Mouse (Mus musculus) urinary bladder, postnatal 14 days (tissue): ENCODE measurements around the gene Ntrk3.
A peak's percentile ranks its signal among the peaks of the same experiment; 100 is the strongest.

Experiments
- DNase-seq: peaks from one replicate; pipeline ENCODE4 v3.0.0; 2021; ENCODE audit warnings: low spot score

Gene Ntrk3

GRCm38 (mm10) chr7:78737614-78738210 lies at the start of gene Ntrk3:
TSS of gene Ntrk3 (minus strand) at chr7:78738012.
- DNase-seq, result no peak

- no peak for DNase-seq
Measured at GRCm38 (mm10) chr7:78785906-78786305, 48.1 kb upstream of the Ntrk3 start.

DNA sequence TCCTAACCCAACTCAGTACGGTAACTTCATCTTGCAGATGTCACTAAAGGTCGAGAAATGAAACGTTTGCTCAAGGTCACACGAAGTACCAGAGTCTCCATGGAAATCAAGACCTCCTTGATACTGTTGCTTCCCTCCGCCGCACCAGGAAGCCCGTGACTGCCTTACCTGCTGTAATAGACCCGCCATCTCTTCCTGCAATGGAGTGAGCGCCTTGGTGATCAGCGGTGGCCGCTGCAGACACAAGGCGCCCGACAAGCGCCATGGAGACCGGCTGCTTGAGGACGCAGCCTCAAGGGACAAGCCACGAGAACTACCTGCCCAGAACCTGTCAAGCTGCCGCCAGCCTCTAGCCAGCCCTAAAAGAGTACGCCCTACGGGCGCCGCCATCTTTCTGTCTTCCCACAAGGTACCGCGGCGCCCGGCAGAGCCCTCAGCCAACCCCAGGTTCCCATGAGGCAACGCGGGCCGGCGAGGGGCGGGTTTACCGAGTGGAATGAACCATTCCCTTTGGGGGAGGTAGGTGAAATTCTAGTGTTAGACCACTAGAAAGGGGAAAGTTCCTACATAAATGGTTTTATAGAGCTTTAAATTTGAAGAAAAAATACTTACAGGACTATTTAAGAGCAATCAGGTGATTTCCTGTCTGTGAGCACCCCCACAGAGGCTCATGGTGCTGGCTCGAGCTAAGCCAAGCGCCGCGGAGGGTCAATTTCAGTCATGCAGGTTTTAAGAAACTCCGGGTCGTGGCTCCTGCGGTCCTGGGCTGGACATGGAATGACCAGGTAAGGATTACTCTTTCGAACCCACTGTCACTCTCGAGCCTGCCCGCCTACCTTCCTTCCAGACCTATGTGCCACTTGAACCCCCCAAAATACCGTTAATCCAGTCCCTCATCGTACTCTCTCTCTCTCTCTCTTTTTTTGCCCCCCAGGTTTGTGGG lies 45.1 kb upstream of the Ntrk3 start, which contains the start of the genes Mrps11 and Mrpl46:
TSS of gene Mrps11 (plus strand) at position 481 of the 943 bp plus-strand sequence.
TSS of gene Mrpl46 (minus strand) at position 893 of the 943 bp plus-strand sequence.
- peak; percentile 87 for DNase-seq

GRCm38 (mm10) chr7:78778741-78779140 lies 40.9 kb upstream of the Ntrk3 start:
- no peak for DNase-seq

- DNase-seq, result no peak
Measured at GRCm38 (mm10) chr7:78770936-78771335, 33.1 kb upstream of the Ntrk3 start.

GRCm38 (mm10) chr7:78769075-78769652 lies 31.4 kb upstream of the Ntrk3 start:
- no peak for DNase-seq

- DNase-seq, result no peak
Measured at GRCm38 (mm10) chr7:78767929-78768531, 30.2 kb upstream of the Ntrk3 start.

DNA sequence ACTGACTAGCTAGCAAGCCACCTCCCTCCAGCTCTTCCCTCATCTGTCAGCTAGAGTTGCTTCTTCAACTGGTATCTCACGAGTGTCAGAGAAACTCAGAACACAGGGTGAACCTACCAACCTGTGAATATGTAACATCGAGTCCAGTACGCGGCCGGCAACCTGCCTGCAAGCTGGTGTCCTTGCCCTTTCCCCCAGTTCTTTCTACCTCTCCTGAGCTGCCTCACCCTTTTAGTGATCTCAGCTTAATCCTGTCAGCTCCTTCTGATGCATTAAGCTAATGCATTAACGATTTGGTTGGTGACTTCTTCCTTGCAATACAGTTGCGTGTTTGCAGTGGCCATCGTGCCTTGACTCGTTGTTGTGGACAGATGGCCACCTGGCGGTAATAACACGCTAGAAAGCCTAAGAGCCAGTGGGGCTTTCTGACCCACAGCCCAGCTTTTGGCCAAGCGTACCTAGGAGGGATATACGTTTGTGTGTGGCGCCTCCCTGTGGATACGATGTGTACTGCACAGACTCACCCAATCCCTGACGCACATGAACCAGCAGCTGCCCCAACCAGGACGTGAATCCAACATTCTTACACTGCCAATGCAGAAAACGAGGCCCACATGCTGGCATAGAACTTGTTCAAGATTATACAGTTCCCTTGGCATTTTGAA lies 28.3 kb upstream of the Ntrk3 start:
- peak; percentile 70 for DNase-seq

- DNase-seq, result no peak
Measured at GRCm38 (mm10) chr7:78765215-78765631, 27.4 kb upstream of the Ntrk3 start.

DNA sequence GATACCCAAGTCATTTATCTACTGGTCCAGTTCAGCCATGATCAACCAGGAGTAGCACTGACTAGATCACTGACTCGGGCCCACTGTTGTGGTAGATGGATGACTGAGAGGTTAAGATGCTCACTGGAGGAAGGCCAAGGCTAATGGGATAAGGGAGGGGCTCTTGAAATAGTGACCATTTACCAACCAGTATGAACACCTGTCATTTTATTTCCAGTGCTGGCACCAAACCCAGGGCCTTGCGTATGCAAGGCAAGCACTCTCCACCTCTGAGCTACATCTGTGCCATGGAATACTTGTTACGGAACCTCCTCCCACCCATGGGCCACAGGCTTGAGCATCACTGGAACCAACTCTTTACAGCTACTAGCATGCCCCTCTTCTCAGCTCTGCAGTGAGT lies 26.0 kb upstream of the Ntrk3 start:
- DNase-seq, result no peak

- no peak for DNase-seq
Measured at GRCm38 (mm10) chr7:78754458-78755000, 16.7 kb upstream of the Ntrk3 start.

DNA sequence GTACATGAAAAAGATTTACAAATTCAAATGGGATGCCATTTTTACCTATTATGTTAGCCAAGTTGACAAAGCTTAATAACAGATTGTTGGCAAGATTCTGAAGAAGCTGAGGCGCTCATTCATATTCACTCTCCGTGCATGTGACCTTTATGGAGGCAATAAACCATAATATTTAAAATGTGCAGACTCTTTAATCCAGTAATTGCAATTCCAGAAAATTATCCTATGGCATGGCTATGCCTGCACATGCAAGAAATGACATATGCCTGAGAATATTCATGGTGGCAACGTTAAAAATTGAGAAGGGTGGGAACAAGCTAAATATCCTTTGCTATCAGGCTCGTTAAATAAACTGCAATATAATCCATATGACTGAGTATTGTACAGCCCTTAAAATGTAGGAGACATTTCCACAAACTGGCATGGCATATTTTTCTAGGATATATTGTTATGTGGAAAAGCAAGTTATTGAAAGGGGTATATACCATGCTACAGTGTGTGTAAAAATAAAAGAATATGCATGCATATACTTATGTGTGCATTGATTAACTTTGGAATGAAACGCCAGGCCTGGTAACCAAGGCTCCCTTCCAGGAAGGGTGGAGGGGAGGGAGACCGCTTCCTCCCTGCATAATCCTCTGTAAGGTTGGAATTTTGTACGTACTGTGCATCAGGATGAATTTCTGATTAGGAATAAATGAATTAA lies 16.1 kb upstream of the Ntrk3 start:
- DNase-seq, result no peak

DNA sequence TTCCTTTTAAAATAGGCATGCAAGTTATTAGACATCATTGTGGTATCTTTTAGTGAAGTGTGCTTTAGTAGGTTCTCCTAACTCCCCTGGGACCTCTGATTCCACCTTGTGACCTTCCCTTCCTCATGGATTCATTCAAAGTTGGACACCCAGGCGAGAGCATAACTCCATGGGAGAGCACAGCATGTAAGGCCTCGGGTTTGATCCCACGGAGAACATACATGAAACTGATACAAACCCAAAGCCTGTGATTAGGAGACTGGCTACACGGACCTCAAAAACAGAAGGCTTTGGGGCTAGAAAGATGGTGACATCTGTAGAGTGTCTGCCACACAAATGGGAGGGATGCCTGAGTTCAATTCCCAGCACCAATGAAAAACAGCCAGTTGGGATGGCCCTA lies 15.1 kb upstream of the Ntrk3 start:
- no peak for DNase-seq

DNA sequence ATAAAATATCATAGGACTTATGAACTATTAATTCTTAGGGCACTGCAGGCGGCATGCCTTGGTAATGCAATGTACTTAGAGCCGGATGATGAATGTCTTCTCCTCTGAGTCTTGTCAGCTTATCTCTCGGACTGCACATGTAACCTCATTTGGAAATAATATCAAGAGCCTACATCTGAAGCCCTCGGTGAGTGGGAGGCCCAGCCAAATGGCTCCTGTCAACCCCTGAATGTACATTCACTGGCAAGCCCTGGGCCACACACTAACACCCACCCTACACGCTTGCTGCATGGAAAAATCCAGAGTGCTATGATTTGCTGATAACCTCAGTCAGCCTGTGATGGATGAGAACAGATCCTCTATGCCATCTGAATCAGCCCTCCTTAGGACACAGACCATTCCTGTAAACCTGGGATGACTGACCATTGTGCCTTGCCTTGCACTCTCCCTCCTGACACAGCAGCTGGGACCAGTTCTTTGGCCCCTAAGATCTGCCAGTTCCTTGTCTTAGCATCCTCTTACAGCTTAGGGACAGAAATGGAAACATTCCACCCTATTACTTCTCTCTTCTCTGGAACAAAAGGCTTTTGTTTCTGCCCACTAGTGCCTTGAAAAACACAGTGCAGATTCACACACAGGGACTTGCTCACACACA lies 6.0 kb upstream of the Ntrk3 start:
- DNase-seq, result no peak

DNA sequence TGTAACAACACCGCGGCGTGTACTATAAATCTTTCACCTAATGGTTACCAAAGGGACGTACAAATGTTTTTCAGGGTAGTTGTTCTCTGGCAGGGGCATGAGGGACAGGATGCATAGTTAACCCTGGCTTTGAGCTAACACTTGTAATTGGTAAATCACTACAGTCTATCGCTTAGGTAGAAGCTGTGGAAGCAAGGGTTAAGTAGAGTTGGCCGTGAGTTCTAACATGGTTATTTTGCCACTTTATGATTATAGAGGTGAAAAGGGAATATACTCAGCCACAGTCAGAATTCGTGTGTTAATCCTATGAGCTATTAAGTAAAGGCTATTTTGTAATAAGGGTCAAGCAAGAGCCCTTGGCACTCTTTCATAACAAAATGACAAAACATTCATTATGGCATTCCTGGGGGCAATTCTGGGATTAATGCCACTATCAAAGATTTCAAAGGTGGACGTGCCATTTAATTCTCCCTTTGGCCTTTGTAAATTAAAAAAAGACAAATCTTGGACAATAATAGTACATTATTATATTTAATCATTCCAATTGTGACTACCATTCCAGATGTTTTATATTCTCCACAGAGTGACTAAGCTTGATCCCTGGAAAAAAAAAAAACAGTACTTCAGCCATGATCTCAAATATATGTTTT lies 1.7 kb upstream of the Ntrk3 start:
- DNase-seq, result no peak

DNA sequence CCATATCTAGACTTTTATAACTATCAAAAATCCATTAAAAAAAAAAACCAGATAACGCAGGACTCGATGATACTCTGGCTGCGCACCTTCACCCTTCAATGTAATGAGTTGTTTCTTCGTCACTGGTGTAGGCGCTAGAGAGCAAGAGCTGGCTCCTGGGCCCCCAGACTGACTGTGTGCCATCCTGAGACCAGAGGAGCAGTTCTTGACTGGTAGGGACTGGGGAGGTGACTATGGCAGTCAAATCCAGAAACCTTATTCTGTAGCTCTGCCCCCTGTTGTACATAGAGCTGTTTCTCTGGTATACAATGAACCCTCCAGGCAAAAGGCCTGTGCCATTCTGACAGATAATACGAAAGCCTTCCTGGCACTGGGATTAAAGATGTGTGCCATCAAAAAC lies 616 bp downstream of the Ntrk3 start:
- DNase-seq, result no peak

DNA sequence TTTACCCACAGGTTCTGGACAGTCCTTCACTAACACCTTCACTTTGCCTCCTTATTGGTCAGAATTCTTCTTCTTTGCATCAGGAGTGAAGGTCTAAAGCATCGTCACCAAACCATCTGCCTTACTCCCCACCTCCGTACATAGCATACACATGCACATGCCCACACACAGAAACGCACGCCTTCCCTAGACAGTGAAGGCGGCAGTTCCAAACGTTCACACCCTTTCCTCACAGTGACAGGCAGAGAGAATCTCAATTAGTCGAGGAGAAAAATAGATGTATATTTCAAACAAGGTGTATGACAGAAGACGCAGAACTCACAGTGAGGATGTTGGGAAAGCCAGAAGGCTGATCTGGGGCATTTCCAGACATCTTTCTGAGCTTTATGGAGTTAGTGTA lies 6.4 kb downstream of the Ntrk3 start:
- DNase-seq, result no peak

DNA sequence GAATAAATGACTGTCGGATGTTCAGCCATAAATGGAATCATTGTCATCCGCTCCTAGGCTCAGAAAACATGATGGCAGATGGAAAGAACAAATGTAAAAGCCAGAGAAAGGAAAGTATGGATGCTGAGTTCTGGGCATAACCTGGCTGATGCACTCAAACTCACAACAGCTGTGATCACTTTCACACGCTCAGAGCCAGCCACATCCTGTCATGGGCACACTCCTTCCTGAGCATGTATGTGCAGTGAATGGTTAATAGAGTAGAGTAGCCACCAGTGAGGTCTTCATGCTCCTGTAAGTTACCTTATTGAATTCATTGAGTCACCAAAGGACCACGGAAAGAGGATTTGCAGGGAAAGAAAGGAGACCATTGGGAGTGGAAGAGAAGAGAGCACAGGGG lies 13.2 kb downstream of the Ntrk3 start:
- DNase-seq, result no peak

- no peak for DNase-seq
Measured at GRCm38 (mm10) chr7:78722051-78722450, 15.8 kb downstream of the Ntrk3 start.
